Mouse (Mus musculus): ENCODE measurements around the gene Fat1. TPM values are rescaled to one million over a fixed set of nuclear protein-coding genes. Genes with fewer than 3 reads are reported as not detected.
A peak's percentile ranks its signal among the peaks of the same experiment; 100 is the strongest.

Fat1 gene
- 0.02 and 0.42 TPM in 2 replicates for total RNA-seq (2015)
- 0.04 and 0.07 TPM in 2 replicates for total RNA-seq (2017)

GRCm38 (mm10) chr8:44934850-44935497 is at the start of gene Fat1:
TSS of gene Fat1 (plus strand) at chr8:44935447.
- ATAC-seq (ENCODE audit: poor library complexity, severe bottlenecking) = no peak

- ATAC-seq (ENCODE audit: poor library complexity, severe bottlenecking) = no peak
These were observed 40.6 kb upstream of the Fat1 start for GRCm38 (mm10) chr8:44894626-44895025.

GRCm38 (mm10) chr8:44899575-44899991 is 35.7 kb upstream of the Fat1 start:
- ATAC-seq (ENCODE audit: poor library complexity, severe bottlenecking) = no peak

GRCm38 (mm10) chr8:44911126-44911903 is 23.9 kb upstream of the Fat1 start:
- no peak for ATAC-seq (ENCODE audit: poor library complexity, severe bottlenecking)

GRCm38 (mm10) chr8:44919487-44920082 is 15.7 kb upstream of the Fat1 start:
- no peak for ATAC-seq (ENCODE audit: poor library complexity, severe bottlenecking)

- no peak for ATAC-seq (ENCODE audit: poor library complexity, severe bottlenecking)
These were observed 14.7 kb upstream of the Fat1 start for GRCm38 (mm10) chr8:44920379-44921032.

GRCm38 (mm10) chr8:44924995-44925394 is 10.3 kb upstream of the Fat1 start:
- ATAC-seq (ENCODE audit: poor library complexity, severe bottlenecking) = no peak

GRCm38 (mm10) chr8:44930058-44930457 is 5.2 kb upstream of the Fat1 start:
- ATAC-seq (ENCODE audit: poor library complexity, severe bottlenecking) = no peak

- ATAC-seq (ENCODE audit: poor library complexity, severe bottlenecking) = no peak
These were observed 2.5 kb upstream of the Fat1 start for GRCm38 (mm10) chr8:44932546-44933342.

- no peak for ATAC-seq (ENCODE audit: poor library complexity, severe bottlenecking)
These were observed 1.8 kb upstream of the Fat1 start for GRCm38 (mm10) chr8:44933478-44933877.

- ATAC-seq (ENCODE audit: poor library complexity, severe bottlenecking) = no peak
These were observed 831 bp upstream of the Fat1 start for GRCm38 (mm10) chr8:44934416-44934815.

- ATAC-seq (ENCODE audit: poor library complexity, severe bottlenecking) = no peak
These were observed 494 bp downstream of the Fat1 start for GRCm38 (mm10) chr8:44935741-44936140.

GRCm38 (mm10) chr8:44936481-44936961 is 1.3 kb downstream of the Fat1 start:
- no peak for ATAC-seq (ENCODE audit: poor library complexity, severe bottlenecking)

GRCm38 (mm10) chr8:44937141-44937825 is 2.0 kb downstream of the Fat1 start:
- no peak for ATAC-seq (ENCODE audit: poor library complexity, severe bottlenecking)

GRCm38 (mm10) chr8:44937905-44938642 is 2.8 kb downstream of the Fat1 start:
- ATAC-seq (ENCODE audit: poor library complexity, severe bottlenecking) = 0 out of 2 replicates have a peak, but pooled peaks have one; percentile 35

GRCm38 (mm10) chr8:44938643-44938979 is 3.4 kb downstream of the Fat1 start:
- no peak for ATAC-seq (ENCODE audit: poor library complexity, severe bottlenecking)

GRCm38 (mm10) chr8:44945577-44945976 is 10.3 kb downstream of the Fat1 start:
- no peak for ATAC-seq (ENCODE audit: poor library complexity, severe bottlenecking)

GRCm38 (mm10) chr8:44948597-44948996 is 13.3 kb downstream of the Fat1 start:
- no peak for ATAC-seq (ENCODE audit: poor library complexity, severe bottlenecking)

- no peak for ATAC-seq (ENCODE audit: poor library complexity, severe bottlenecking)
These were observed 25.2 kb downstream of the Fat1 start for GRCm38 (mm10) chr8:44960455-44960854.

Data from megakaryocyte, adult 5-6 weeks (primary cell).